Mouse (Mus musculus) myocyte (in vitro differentiated cells): ENCODE measurements around the gene Adam12. TPM values are rescaled to one million over a fixed set of nuclear protein-coding genes. Genes with fewer than 3 reads are reported as not detected.
A peak's percentile ranks its signal among the peaks of the same experiment; 100 is the strongest.

Experiments
- H3K27me3 ChIP-seq: one replicate; pipeline ENCODE4 v1.6.1; 2011; ENCODE audit not compliant: control insufficient read depth, insufficient read depth, insufficient read length
- H3K36me3 ChIP-seq: one replicate; pipeline ENCODE4 v1.6.1; 2011; ENCODE audit not compliant: control insufficient read depth, insufficient read depth
- H3K4me2 ChIP-seq: one replicate; pipeline ENCODE4 v1.6.1; 2011; ENCODE audit warnings: low read depth, control low read depth
- H3K4me3 ChIP-seq: one replicate; pipeline ENCODE4 v1.5.1; 2011; ENCODE audit warnings: mild to moderate bottlenecking, control low read depth, moderate library complexity
- H3K79me2 ChIP-seq: one replicate; pipeline ENCODE4 v1.6.1; 2011; ENCODE audit not compliant: control insufficient read depth, insufficient read depth
- H3ac ChIP-seq: one replicate; pipeline ENCODE4 v1.6.1; 2011; ENCODE audit not compliant: control insufficient read depth, insufficient read length
- CEBPB ChIP-seq: IDR thresholded peaks from 2 replicates; pipeline ENCODE4 v1.6.1; 2011; ENCODE audit warnings: mild to moderate bottlenecking, moderate library complexity; ENCODE audit not compliant: poor library complexity, insufficient read depth, severe bottlenecking
- E2F4 ChIP-seq: IDR thresholded peaks from one replicate; pipeline ENCODE4 v1.6.1; 2011; ENCODE audit warnings: mild to moderate bottlenecking, control low read depth, moderate library complexity; ENCODE audit not compliant: insufficient read depth
- MAX ChIP-seq: IDR thresholded peaks from one replicate; pipeline ENCODE4 v1.6.1; 2011; ENCODE audit warnings: low read depth, mild to moderate bottlenecking, control low read depth
- MYOD1 ChIP-seq, 3 experiments: IDR thresholded peaks; one replicate each; pipeline ENCODE4 v1.6.1; 2011; ENCODE audit warnings: control low read depth in 2 of 3, low read depth in 2 of 3, mild to moderate bottlenecking in 2 of 3, moderate library complexity in 1 of 3; ENCODE audit not compliant: insufficient read length in 2 of 3, control insufficient read depth in 1 of 3
- MYOG ChIP-seq, 3 experiments: IDR thresholded peaks; one replicate each; pipeline ENCODE4 v1.6.1; 2011; ENCODE audit warnings: control low read depth in 2 of 3, low read depth in 2 of 3, mild to moderate bottlenecking in 2 of 3; ENCODE audit not compliant: insufficient read length in 2 of 3, control insufficient read depth in 1 of 3, insufficient read depth in 1 of 3
- POLR2A ChIP-seq: IDR thresholded peaks from one replicate; pipeline ENCODE4 v1.6.1; 2011; ENCODE audit warnings: low read depth, mild to moderate bottlenecking, control low read depth, moderate library complexity; ENCODE audit not compliant: insufficient read length
- POLR2AphosphoS2 ChIP-seq: IDR thresholded peaks from one replicate; pipeline ENCODE4 v1.6.1; 2011; ENCODE audit warnings: low read depth, control low read depth; ENCODE audit not compliant: insufficient read length
- REST ChIP-seq: IDR thresholded peaks from one replicate; pipeline ENCODE4 v1.6.1; 2011; ENCODE audit warnings: mild to moderate bottlenecking, control low read depth, moderate library complexity; ENCODE audit not compliant: insufficient read depth, insufficient read length
- SRF ChIP-seq: IDR thresholded peaks from one replicate; pipeline ENCODE4 v1.6.1; 2011; ENCODE audit warnings: low read depth; ENCODE audit not compliant: control insufficient read depth, insufficient read length
- TCF12 ChIP-seq: IDR thresholded peaks from one replicate; pipeline ENCODE4 v1.6.1; 2011; ENCODE audit warnings: mild to moderate bottlenecking, control low read depth; ENCODE audit not compliant: poor library complexity, insufficient read depth, severe bottlenecking
- TCF3 ChIP-seq: IDR thresholded peaks from one replicate; pipeline ENCODE4 v1.6.1; 2011; ENCODE audit warnings: low read depth, control low read depth; ENCODE audit not compliant: insufficient read length
- USF1 ChIP-seq: IDR thresholded peaks from one replicate; pipeline ENCODE4 v1.6.1; 2011; ENCODE audit warnings: low read depth, mild to moderate bottlenecking, control low read depth, moderate library complexity
- polyA plus RNA-seq: library from polyadenylated mRNA; unstranded; fragments of >200 nt; fragmentation: generic; extraction: Trizol; gene quantifications from one replicate; pipeline ENCODE4 v1.2.1, GENCODE M21; 2012; ENCODE audit warnings: missing spikeins

The Adam12 gene
- polyA plus RNA-seq, 1 experiment: 7.2 TPM

DNA sequence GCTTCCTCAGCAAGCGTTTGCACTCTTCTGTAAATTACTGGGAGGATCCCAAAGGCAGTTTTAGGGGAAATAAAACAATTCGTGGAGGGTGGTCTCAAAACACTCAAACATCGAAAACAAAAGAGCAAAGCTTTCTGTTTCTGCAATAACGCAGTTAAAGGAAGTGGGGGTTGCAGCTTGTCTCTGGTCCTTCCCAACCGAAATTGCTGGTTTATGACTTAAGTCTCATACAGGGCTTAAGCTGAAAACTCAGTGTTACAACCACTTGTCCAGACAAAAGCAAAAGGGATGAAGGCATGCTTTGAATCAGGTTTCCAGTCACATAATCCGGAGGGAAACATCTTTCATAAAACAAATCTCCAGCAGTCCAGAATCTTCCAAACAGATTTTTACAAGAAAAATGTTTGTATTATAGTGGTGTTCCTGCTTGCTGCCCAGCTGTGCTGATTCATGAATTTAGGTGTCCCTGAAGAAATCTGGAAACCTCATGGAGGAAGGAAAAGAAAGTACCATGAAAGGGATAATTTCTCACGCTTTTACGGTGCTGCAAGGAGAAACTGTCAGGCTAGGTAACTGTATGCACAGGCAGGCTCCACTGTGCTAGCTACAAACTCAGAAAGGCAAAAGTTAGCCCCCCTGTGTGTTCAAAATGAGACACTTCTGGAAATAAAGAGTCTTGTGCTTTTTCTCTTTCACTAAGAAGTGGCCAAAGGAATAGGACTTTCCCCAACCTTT, 255.4 kb downstream of the Adam12 start:
- Histone ChIP-seq H3K36me3 (no peaks in the 10 kb centered on the region), H3K4me3 (no peak overlapping the region), H3K27me3 (no peaks in the 10 kb centered on the region), H3ac (no peak overlapping the region), H3K4me2 (no peak overlapping the region), H3K79me2 (no peaks in the 10 kb centered on the region)
- no peak for TF ChIP-seq SRF
- TF ChIP-seq MYOD1 (IDR thresholded peaks at IDR 0.05; ENCODE audit: control insufficient read depth in 1 of 3, insufficient read length in 2 of 3, low read depth in 2 of 3): no peak
- TF ChIP-seq USF1: no peak

DNA sequence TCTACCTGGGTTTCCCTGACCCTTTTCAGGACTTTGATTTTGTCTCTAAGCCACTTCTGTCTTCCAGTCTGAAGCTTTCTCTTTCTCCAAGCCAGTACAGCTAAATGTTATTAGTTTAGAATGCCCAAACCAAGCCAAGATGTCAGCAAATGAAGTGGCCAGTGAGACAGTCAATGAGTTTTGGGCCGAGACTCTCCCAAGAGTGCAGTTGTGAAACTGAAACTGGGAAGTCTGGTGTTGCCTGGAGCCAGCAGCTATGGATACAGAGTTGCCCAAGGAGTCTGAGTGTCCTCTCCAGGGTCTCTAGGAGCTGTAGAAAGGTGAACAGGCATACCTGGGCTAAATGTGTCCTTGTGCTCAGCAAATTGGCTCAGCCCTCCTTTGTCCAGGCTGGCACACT, 260.9 kb downstream of the Adam12 start:
- H3K4me3 ChIP-seq: no peak overlapping the region
- H3K36me3 ChIP-seq: no peaks in the 10 kb centered on the region
- no peaks in the 10 kb centered on the region for H3K27me3 ChIP-seq
- no peak for TF ChIP-seq CEBPB
- no peak for TF ChIP-seq REST
- TF ChIP-seq MYOG (IDR thresholded peaks at IDR 0.05; ENCODE audit: control insufficient read depth in 1 of 3, insufficient read depth in 1 of 3, insufficient read length in 2 of 3, low read depth in 2 of 3): no peak
- TF ChIP-seq E2F4: no peak
- no peak for TF ChIP-seq USF1
- no peak for TF ChIP-seq POLR2A
- TF ChIP-seq POLR2AphosphoS2: no peak
- TF ChIP-seq MAX: no peak
- TF ChIP-seq TCF12: no peak
- no peak for TF ChIP-seq SRF
- no peak for TF ChIP-seq TCF3
- no peak for TF ChIP-seq MYOD1 (IDR thresholded peaks at IDR 0.05; ENCODE audit: control insufficient read depth in 1 of 3, insufficient read length in 2 of 3, low read depth in 2 of 3)
- H3ac ChIP-seq: no peak overlapping the region
- H3K4me2 ChIP-seq: no peak overlapping the region
- H3K79me2 ChIP-seq: no peaks in the 10 kb centered on the region

DNA sequence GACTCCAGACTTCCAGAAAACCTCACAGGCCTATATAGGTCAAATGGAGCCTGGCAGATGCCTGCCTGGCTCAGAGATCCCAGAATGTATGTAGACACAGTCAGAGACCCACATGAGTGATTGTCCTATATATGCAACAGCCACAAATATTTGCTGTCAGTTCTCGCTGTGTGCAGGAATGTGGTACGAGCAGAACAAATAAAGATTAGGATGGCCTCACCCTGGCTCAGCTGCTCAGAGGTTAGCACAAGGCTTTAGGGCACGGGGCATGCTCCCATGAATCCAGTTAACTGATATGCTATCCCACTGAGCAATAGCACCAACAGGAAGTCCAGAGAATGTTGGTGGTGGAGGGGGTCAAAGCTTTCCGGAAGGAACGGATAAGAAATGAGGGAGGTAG, 261.5 kb downstream of the Adam12 start:
- H3K4me3 ChIP-seq: no peak overlapping the region
- TF ChIP-seq MYOD1 (IDR thresholded peaks at IDR 0.05; ENCODE audit: control insufficient read depth in 1 of 3, insufficient read length in 2 of 3, low read depth in 2 of 3) (peak in 1 of 3 experiments; percentile 2), REST (no peak), TCF3 (no peak), MYOG (IDR thresholded peaks at IDR 0.05; ENCODE audit: control insufficient read depth in 1 of 3, insufficient read depth in 1 of 3, insufficient read length in 2 of 3, low read depth in 2 of 3) (peak in 1 of 3 experiments; percentile 15)
- H3K79me2 ChIP-seq: no peaks in the 10 kb centered on the region
- no peak overlapping the region for H3K4me2 ChIP-seq
- no peaks in the 10 kb centered on the region for H3K27me3 ChIP-seq
- no peak overlapping the region for H3ac ChIP-seq
- H3K36me3 ChIP-seq: no peaks in the 10 kb centered on the region

DNA sequence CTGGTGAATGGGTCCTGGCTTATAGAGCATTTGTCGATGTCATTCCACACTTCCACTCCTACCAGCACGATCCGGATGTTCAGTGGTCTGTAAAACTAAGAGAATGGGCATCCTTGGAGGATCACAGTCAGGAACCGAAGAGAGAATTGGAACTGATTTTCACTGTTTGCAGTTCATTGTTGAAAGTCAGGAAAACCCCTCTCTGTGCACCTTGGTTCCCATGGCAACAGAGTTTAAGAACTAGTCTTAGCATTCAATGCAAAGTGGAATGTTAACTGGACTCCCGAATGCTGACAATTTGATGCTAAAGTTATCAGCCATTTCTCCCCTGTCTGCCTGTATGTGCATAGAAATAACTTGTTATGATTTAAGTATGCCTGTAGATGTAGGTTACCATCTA, 264.0 kb downstream of the Adam12 start:
- Histone ChIP-seq H3K4me3 (no peak overlapping the region), H3K79me2 (no peaks in the 10 kb centered on the region), H3K4me2 (no peak overlapping the region), H3ac (no peak overlapping the region), H3K36me3 (no peaks in the 10 kb centered on the region), H3K27me3 (no peaks in the 10 kb centered on the region)
- TF ChIP-seq REST (no peak), CEBPB (no peak), TCF12 (no peak), USF1 (no peak), SRF (no peak), POLR2AphosphoS2 (no peak), E2F4 (no peak), MAX (no peak), MYOD1 (IDR thresholded peaks at IDR 0.05; ENCODE audit: control insufficient read depth in 1 of 3, insufficient read length in 2 of 3, low read depth in 2 of 3) (no peak), POLR2A (no peak), TCF3 (no peak), MYOG (IDR thresholded peaks at IDR 0.05; ENCODE audit: control insufficient read depth in 1 of 3, insufficient read depth in 1 of 3, insufficient read length in 2 of 3, low read depth in 2 of 3) (no peak)

DNA sequence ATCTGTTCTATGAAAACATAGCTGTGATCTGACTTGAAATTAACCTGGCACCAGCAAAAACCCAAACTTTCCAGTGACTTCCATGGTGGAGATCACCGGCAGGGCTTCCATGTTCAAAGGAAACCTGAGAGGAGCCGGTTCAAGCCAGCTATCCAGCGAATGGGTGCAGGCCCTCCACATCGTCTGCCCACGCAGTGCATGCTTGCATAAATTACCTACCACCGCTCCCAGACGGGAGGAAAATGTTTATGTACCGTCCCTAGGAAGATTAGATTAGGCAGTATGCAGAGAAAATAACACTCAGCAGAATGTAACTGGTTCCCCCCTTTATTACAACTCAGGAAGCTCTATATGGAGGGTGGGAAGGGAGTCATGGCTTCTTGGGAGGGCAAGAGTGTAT, 268.4 kb downstream of the Adam12 start:
- Histone ChIP-seq H3K79me2 (no peaks in the 10 kb centered on the region), H3ac (no peak overlapping the region)
- no peak for TF ChIP-seq MYOD1 (IDR thresholded peaks at IDR 0.05; ENCODE audit: control insufficient read depth in 1 of 3, insufficient read length in 2 of 3, low read depth in 2 of 3)
- TF ChIP-seq MAX: no peak
- no peak for TF ChIP-seq POLR2AphosphoS2
- no peak for TF ChIP-seq CEBPB
- no peak for TF ChIP-seq POLR2A
- TF ChIP-seq TCF3: no peak
- TF ChIP-seq SRF: no peak
- no peak for TF ChIP-seq USF1
- no peak for TF ChIP-seq REST
- no peak for TF ChIP-seq MYOG (IDR thresholded peaks at IDR 0.05; ENCODE audit: control insufficient read depth in 1 of 3, insufficient read depth in 1 of 3, insufficient read length in 2 of 3, low read depth in 2 of 3)
- TF ChIP-seq E2F4: no peak
- TF ChIP-seq TCF12: no peak

More for the DNA sequence above, 268.4 kb downstream of the Adam12 start:
- H3K4me3 ChIP-seq: no peak overlapping the region
- H3K36me3 ChIP-seq: no peaks in the 10 kb centered on the region
- no peaks in the 10 kb centered on the region for H3K27me3 ChIP-seq
- H3K4me2 ChIP-seq: no peak overlapping the region
